Mouse (Mus musculus) cortical plate, adult 2 months (tissue): Measurements from ENCODE around the gene Fam71e2.

ENCODE experiments used
- CTCF ChIP-seq: fragments of 200-500 bp; IDR thresholded peaks from 2 replicates; pipeline ENCODE4 v1.5.1; 2011; ENCODE audit warnings: mild to moderate bottlenecking, control low read depth, low read length; ENCODE audit not compliant: insufficient read depth; ENCODE audit errors: extremely low read depth
- POLR2A ChIP-seq: fragments of 200-500 bp; IDR thresholded peaks from 2 replicates; pipeline ENCODE4 v1.6.1; 2011; ENCODE audit warnings: mild to moderate bottlenecking, low read length, control low read depth; ENCODE audit not compliant: insufficient read depth; ENCODE audit errors: extremely low read depth

- no peak for TF ChIP-seq CTCF
- TF ChIP-seq POLR2A = no peak
Measured at GRCm38 (mm10) chr7:4741672-4742481, 29.2 kb downstream of the Fam71e2 start.
